Mouse (Mus musculus): ENCODE measurements around the gene Map3k10.
A peak's percentile ranks its signal among the peaks of the same experiment; 100 is the strongest.

The Map3k10 gene

GRCm38 (mm10) chr7:27674522-27675221 is at the start of gene Map3k10:
Gene Map3k10 (minus strand): TSS chr7:27674598.
- peak; percentile 96 for DNase-seq

- no peak for DNase-seq
Measured at GRCm38 (mm10) chr7:27721951-27722350, 47.6 kb upstream of the Map3k10 start.

- no peak for DNase-seq
Measured at GRCm38 (mm10) chr7:27710402-27710801, 36.0 kb upstream of the Map3k10 start.

GRCm38 (mm10) chr7:27696711-27697110 is 22.3 kb upstream of the Map3k10 start:
- no peak for DNase-seq

GRCm38 (mm10) chr7:27691076-27691475 is 16.7 kb upstream of the Map3k10 start:
- DNase-seq = peak; percentile 50

GRCm38 (mm10) chr7:27688815-27689612 is 14.6 kb upstream of the Map3k10 start, which contains the start of gene Zfp607b:
Gene Zfp607b (plus strand): TSS chr7:27689340.
- DNase-seq = peak; percentile 91

- DNase-seq = no peak
Measured at GRCm38 (mm10) chr7:27688246-27688788, 13.9 kb upstream of the Map3k10 start.

GRCm38 (mm10) chr7:27687836-27688235 is 13.4 kb upstream of the Map3k10 start:
- DNase-seq = no peak

GRCm38 (mm10) chr7:27687043-27687442 is 12.6 kb upstream of the Map3k10 start:
- DNase-seq = no peak

- no peak for DNase-seq
Measured at GRCm38 (mm10) chr7:27685681-27686080, 11.3 kb upstream of the Map3k10 start.

GRCm38 (mm10) chr7:27685220-27685619 is 10.8 kb upstream of the Map3k10 start:
- no peak for DNase-seq

GRCm38 (mm10) chr7:27683218-27683617 is 8.8 kb upstream of the Map3k10 start:
- DNase-seq = no peak

GRCm38 (mm10) chr7:27675222-27675612 is 819 bp upstream of the Map3k10 start:
- no peak for DNase-seq

- no peak for DNase-seq
Measured at GRCm38 (mm10) chr7:27674195-27674521, 240 bp downstream of the Map3k10 start.

- DNase-seq = no peak
Measured at GRCm38 (mm10) chr7:27673575-27674131, 745 bp downstream of the Map3k10 start.

GRCm38 (mm10) chr7:27673064-27673574 is 1.3 kb downstream of the Map3k10 start:
- DNase-seq = peak; percentile 9

- DNase-seq = no peak
Measured at GRCm38 (mm10) chr7:27662038-27662437, 12.4 kb downstream of the Map3k10 start.

- DNase-seq = no peak
Measured at GRCm38 (mm10) chr7:27658712-27659663, 15.4 kb downstream of the Map3k10 start.

GRCm38 (mm10) chr7:27657824-27658395 is 16.5 kb downstream of the Map3k10 start:
- DNase-seq = no peak

GRCm38 (mm10) chr7:27656600-27656999 is 17.8 kb downstream of the Map3k10 start:
- no peak for DNase-seq

- no peak for DNase-seq
Measured at GRCm38 (mm10) chr7:27655545-27655944, 18.9 kb downstream of the Map3k10 start.

Measured in thymus, postnatal 25 days (tissue).